Mouse (Mus musculus) midbrain, embryonic 15.5 days (tissue): ENCODE data around the gene Adam11. TPM values are rescaled to one million over a fixed set of nuclear protein-coding genes. Genes with fewer than 3 reads are reported as not detected.

ENCODE experiments used
- ATAC-seq: fragments of 200-750 bp; cut with Nextera tagmentation; replicated peaks from 2 replicates; pipeline ENCODE4 v1.8.0; 2017; ENCODE audit warnings: moderate TSS enrichment
- H3K27ac ChIP-seq: fragments of 300-500 bp; sonication (generic); 2 replicates; pipeline ENCODE4 v1.5.1; 2015; ENCODE audit warnings: mild to moderate bottlenecking, inconsistent platforms
- H3K27me3 ChIP-seq: fragments of 300-500 bp; sonication (generic); replicated peaks from 2 replicates; pipeline ENCODE4 v1.6.1; 2015; ENCODE audit warnings: inconsistent platforms
- H3K36me3 ChIP-seq: fragments of 300-500 bp; sonication (generic); replicated peaks from 2 replicates; pipeline ENCODE4 v1.6.1; 2015; ENCODE audit warnings: inconsistent platforms
- H3K4me1 ChIP-seq: fragments of 300-500 bp; sonication (generic); 2 replicates; pipeline ENCODE4 v1.6.1; 2015; ENCODE audit warnings: inconsistent platforms
- H3K4me2 ChIP-seq: fragments of 300-500 bp; sonication (generic); 2 replicates; pipeline ENCODE4 v1.6.1; 2015; ENCODE audit warnings: inconsistent platforms, mild to moderate bottlenecking, moderate library complexity
- H3K4me3 ChIP-seq: fragments of 300-500 bp; sonication (generic); 2 replicates; pipeline ENCODE4 v1.5.1; 2015; ENCODE audit warnings: mild to moderate bottlenecking, inconsistent platforms
- H3K9ac ChIP-seq: fragments of 300-500 bp; sonication (generic); 2 replicates; pipeline ENCODE4 v1.6.1; 2015; ENCODE audit warnings: mild to moderate bottlenecking, inconsistent platforms
- H3K9me3 ChIP-seq: fragments of 300-500 bp; sonication (generic); 2 replicates; pipeline ENCODE4 v1.6.1; 2016; ENCODE audit warnings: inconsistent platforms
- WGBS: fragments of 180-500 bp; shearing (Covaris S2); methylation state at CpG from one replicate; pipeline ENCODE4 v1.1.7; 2015; ENCODE audit warnings: mixed read lengths; 5-methylcytosine and 5-hydroxymethylcytosine counted together
- polyA plus RNA-seq: library from polyadenylated mRNA; unstranded; fragments of >200 nt; fragmentation: Nextera tagmentation; extraction: Ambion mirVana; gene quantifications from 2 replicates; pipeline ENCODE4 v1.2.1, GENCODE M21; 2015

Adam11 gene
- polyA plus RNA-seq, 1 experiment from 2014 or later, result 40.4 TPM

DNA sequence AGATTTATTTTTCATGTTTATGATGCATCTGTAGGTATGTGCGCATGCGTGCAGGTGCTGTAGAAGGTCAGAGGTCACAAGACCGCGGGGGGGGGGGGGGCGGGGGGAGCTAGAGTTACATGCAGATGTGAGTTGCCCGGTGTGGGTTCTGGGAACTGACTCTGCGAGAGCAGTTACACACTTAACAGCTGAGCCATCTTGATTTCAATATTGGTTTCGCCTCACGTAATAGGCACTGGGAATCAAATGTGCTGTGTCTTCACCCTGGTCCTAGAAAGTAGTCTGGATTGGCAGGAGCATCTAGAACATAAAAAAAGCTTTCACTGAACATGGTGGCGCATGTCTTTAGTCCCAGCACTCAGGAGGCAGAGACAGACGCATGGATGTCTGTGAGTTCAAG, 20.6 kb upstream of the Adam11 start:
- Histone ChIP-seq H3K4me2 (no peak overlapping the region), H3K9ac (no peak overlapping the region), H3K36me3 (no peaks in the 10 kb centered on the region), H3K27ac (no peak overlapping the region), H3K9me3 (no peaks in the 10 kb centered on the region), H3K27me3 (peaks cover 7% of the 10 kb centered on the region; the same call in 1 of the 2 replicates), H3K4me3 (no peak overlapping the region), H3K4me1 (peaks cover 17% of the 10 kb centered on the region)
- WGBS, result 56% methylated on average over 11 of the region's 11 CpGs
- no peak for ATAC-seq

DNA sequence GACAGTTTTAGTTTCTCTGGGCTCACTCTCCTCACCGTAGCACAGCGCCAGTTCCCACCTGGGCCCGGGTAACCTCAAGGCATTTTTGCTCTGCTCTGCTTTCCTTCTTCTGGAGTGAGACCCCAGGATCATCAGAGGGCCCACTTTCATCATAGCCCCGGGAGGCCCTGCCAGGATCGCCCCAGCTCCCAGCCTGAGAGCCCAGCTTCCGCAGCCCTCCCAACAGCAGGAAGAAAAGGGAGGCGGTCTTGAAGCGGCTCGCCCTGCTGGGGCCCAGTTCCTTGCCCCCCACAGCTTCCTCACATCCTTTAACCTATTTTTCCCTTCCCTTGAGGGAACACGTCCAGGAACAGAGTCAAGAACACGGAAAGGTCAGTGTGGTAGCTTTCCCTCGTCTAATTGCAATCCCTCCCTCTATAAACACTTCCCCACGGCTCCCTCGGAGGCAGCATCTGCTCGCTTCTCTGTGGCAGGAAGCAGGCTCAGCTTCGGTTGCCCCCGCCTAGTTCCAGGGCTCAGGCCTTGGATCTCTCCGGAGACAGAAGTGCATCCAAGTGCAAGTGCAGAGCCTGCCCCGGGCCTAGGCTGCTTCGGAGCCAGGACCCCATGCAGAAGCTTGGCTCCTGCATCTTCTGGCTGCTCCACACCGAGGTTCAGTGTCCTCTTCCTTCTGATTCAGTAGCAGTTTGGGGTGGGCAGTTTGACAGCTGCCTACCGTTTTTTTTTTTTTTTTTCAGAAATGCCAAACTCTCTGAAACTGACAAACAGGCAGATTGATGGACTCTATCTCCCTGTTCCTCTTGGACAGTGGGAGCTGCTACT, 19.9 kb upstream of the Adam11 start:
- ATAC-seq, result no peak
- Histone ChIP-seq H3K27me3 (peaks cover 7% of the 10 kb centered on the region; the same call in 1 of the 2 replicates), H3K9ac (no peak overlapping the region), H3K4me2 (no peak overlapping the region), H3K36me3 (no peaks in the 10 kb centered on the region), H3K9me3 (no peaks in the 10 kb centered on the region), H3K4me1 (peaks cover 17% of the 10 kb centered on the region), H3K27ac (0 out of 2 replicates have a peak overlapping the region, but pooled peaks have one; percentile 13), H3K4me3 (no peak overlapping the region)
- 15% methylated on average over 22 of the region's 22 CpGs for WGBS

DNA sequence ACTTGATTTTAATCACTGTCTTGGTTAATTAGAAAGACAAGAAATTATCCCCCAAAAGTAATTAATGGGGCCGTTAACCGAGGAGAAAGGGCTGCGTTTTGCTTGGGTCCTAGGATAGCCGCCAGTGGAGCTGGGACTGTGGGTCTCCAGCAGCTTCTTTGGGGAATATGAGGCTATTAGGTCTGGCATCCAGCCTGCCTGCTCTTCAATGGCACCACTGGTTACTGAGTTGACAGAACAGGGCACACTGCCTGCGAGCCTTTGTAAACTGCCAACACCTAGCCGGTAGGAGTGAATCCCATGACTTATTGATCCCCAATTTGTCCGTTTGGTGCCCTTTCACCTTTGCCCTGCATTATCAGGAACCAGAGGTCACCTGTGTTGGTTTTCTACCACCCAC, 19.2 kb upstream of the Adam11 start:
- Histone ChIP-seq H3K27ac (no peak overlapping the region), H3K36me3 (no peaks in the 10 kb centered on the region), H3K4me2 (no peak overlapping the region), H3K4me3 (no peak overlapping the region), H3K9me3 (no peaks in the 10 kb centered on the region), H3K27me3 (peaks cover 7% of the 10 kb centered on the region; the same call in 1 of the 2 replicates), H3K4me1 (peaks cover 17% of the 10 kb centered on the region), H3K9ac (no peak overlapping the region)
- ATAC-seq, result no peak
- WGBS, result 58% methylated on average over 7 of the region's 7 CpGs

DNA sequence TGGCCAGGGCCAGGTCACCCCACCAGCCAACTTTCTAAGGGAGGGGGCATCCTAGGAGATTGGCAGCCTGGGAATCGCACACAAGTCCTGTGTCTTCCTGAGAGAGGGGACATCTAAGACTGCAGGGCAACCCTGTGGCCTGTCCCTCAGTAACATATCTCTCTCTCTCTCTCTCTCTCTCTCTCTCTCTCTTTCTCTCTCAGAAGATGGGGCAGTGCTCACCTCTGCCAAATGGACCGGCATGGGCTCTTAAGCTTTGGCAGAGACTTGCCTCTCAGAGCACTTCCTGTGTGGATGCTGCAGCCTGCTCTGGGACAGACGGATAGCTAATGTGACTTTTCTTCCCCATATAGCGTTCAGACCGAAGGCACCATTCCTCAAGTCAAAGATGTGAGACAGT, 18.4 kb upstream of the Adam11 start:
- 83% methylated on average over 5 of the region's 5 CpGs for WGBS
- Histone ChIP-seq H3K27me3 (peaks cover 7% of the 10 kb centered on the region; the same call in 1 of the 2 replicates), H3K36me3 (no peaks in the 10 kb centered on the region), H3K9ac (no peak overlapping the region), H3K4me2 (no peak overlapping the region), H3K4me1 (peaks cover 17% of the 10 kb centered on the region), H3K4me3 (no peak overlapping the region), H3K9me3 (no peaks in the 10 kb centered on the region), H3K27ac (no peak overlapping the region)
- no peak for ATAC-seq

DNA sequence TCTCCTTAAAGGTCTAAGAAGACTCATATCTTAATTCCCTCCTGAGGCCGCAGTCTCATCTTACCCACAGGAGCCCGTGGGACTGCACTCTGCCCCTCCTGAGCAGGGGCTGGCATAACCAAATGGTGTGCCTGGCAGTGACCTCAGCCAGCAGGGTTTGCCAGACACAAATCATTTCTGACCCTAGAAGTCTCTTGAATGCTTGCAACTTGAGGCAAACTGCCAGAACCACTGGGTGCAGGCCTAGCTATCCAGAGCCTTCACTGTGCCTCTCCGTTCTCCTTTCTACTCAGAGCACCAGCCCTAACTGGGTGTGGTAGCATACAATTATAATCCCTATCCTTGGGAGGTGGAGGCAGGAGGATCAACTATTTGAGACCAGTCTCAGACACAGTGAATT, 16.5 kb upstream of the Adam11 start:
- no peak for ATAC-seq
- no peaks in the 10 kb centered on the region for H3K9me3 ChIP-seq
- no peak overlapping the region for H3K4me2 ChIP-seq
- no peaks in the 10 kb centered on the region for H3K27me3 ChIP-seq
- no peak overlapping the region for H3K9ac ChIP-seq
- H3K4me1 ChIP-seq, result peaks cover 12% of the 10 kb centered on the region
- H3K36me3 ChIP-seq, result no peaks in the 10 kb centered on the region
- WGBS, result 94% methylated on average over 3 of the region's 3 CpGs
- no peak overlapping the region for H3K4me3 ChIP-seq
- H3K27ac ChIP-seq, result no peak overlapping the region

DNA sequence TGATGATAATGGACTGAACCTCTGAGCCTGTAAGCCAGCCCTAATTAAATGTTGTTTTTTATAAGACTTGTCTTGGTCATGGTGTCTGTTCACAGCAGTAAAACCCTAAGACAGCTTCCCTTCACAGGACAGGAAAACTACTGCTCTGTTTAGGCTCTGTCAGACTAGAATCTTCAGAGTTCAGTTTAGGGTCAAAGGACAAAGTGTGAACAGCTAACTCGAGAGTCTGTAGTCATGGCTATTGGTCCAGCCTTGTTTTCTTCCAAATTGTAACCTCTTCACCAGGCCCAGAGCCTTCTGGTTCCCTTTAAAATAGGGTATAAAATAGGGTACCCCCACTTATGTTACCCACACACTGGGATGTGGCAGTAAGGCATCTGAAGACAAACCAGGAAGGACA, 13.4 kb upstream of the Adam11 start:
- 71% methylated on average over 1 of the region's 1 CpGs for WGBS
- H3K27ac ChIP-seq, result no peak overlapping the region
- no peak overlapping the region for H3K4me2 ChIP-seq
- no peak overlapping the region for H3K4me3 ChIP-seq
- no peak overlapping the region for H3K9ac ChIP-seq
- no peaks in the 10 kb centered on the region for H3K27me3 ChIP-seq
- H3K9me3 ChIP-seq, result no peaks in the 10 kb centered on the region
- H3K36me3 ChIP-seq, result no peaks in the 10 kb centered on the region
- ATAC-seq, result no peak
- H3K4me1 ChIP-seq, result no peaks in the 10 kb centered on the region

DNA sequence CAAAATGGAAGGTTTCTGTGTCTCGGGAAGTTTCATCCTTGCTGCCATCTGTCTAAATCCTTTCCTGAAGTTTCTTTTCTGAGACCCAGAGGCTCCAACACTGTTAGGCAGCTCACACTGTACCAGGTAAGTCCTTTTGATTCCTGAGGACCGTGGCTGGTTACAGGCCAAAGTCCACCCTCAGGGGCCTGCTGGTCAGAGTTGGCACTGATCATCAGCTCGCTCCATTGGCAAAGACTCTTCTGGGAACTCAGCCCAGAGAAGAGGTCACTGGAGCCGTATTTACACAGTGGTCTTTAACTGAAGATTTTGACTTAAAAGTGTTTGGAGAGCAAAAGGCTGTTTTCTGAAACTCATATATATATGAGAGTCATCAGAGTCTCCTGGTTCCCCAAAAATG, 12.9 kb upstream of the Adam11 start:
- 86% methylated on average over 4 of the region's 4 CpGs for WGBS
- Histone ChIP-seq H3K4me2 (no peak overlapping the region), H3K36me3 (no peaks in the 10 kb centered on the region), H3K9ac (no peak overlapping the region), H3K4me1 (peaks cover under 1% of the 10 kb centered on the region), H3K4me3 (no peak overlapping the region), H3K27ac (no peak overlapping the region), H3K9me3 (no peaks in the 10 kb centered on the region), H3K27me3 (no peaks in the 10 kb centered on the region)
- ATAC-seq, result no peak

DNA sequence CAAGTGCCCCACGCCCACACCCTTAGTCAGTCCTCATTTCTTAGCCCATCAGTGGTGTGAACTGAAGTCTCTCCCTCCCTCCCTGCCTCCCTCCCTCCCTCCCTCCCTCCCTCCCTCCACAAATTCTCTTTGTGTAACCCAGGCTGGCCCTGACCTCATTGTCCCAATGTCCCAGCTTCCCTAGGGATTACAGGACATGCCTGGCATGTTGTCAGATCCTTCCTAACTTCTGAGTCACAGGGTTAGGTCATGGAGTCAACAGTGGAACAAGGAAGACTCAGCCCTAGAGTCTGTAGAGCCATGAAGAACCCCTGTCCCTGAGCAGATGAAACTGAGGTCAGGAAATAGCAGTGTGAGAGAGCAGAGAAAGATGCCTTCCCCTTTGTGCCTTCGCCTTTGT, 11.5 kb upstream of the Adam11 start:
- Histone ChIP-seq H3K4me1 (peaks cover 14% of the 10 kb centered on the region), H3K27ac (no peak overlapping the region), H3K4me3 (no peak overlapping the region), H3K9ac (no peak overlapping the region), H3K9me3 (no peaks in the 10 kb centered on the region), H3K4me2 (no peak overlapping the region), H3K27me3 (no peaks in the 10 kb centered on the region), H3K36me3 (no peaks in the 10 kb centered on the region)
- 83% methylated on average over 2 of the region's 2 CpGs for WGBS
- no peak for ATAC-seq

DNA sequence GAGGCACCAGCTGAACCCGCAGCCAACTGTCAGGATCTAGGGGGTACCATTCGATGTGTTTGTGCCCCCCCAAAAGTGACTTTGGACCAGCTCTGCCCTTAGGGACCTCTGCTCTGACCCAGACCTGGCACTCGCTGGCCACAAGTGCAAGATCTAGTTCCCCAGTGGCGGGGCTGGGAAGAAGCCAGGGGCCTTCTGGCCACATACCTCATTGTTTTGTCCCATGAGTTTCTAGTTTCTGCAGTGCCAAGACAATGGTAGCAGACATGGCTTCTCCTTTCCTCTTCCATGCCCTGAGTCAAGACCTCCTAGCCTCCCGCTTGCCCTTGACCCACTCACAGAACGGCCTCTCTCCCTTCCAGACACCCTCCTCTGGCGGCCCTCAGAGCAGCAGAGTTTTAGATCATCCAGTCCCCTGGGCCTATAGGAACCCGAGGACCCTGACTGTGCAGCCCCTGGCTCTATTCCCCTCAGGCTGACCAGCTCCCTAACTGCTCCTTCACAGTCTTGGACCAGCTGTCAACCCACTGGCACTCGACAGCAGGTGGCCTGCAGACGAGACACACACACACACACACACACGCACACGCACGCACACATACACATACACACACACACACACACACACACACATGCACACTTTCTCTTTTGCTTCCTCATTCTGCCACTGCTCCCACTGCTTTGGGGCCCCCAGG, 8.2 kb upstream of the Adam11 start:
- 65% methylated on average over 13 of the region's 13 CpGs for WGBS
- no peak for ATAC-seq

DNA sequence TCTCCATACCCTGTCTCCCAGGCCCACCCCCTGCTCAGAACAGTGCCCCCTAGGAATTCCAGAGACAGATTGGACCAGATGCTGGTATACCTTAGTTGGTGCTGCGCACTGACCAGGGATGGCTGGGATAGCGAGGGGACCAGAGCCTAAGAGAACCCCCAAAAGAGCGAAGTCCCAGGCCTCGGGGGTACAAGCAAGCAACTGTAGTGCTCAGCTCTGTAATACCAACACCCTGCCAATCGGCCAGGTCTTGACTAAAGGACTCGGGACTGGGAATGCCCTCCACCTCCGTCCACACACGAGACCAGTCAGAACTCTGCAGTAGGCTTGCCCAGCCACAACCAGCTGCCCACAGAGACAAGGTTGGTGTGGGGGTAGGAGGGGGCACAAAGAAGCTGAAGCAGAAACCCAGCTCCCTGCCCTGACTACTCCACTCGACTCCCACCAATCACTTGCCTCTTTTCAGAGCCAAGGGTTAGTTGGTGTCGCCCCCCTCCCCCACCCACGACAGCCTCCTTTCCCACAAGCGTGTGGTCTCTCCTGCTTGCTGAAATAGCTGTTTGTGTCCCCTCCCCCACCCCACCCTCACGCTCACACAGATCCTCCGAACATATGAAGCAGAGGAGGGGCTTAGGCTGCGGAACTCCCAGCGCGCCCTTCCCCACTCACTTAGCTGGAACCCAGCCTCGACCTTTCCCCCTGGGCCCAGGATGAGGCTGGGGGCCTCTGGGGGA, 7.5 kb upstream of the Adam11 start:
- H3K4me3 ChIP-seq, result no peak overlapping the region
- H3K9me3 ChIP-seq, result no peaks in the 10 kb centered on the region
- no peaks in the 10 kb centered on the region for H3K27me3 ChIP-seq
- 0 out of 2 replicates have a peak, but pooled peaks have one; percentile 37 for ATAC-seq
- peak overlapping the region; percentile 24 for H3K4me2 ChIP-seq
- H3K9ac ChIP-seq, result no peak overlapping the region
- WGBS, result 39% methylated on average over 18 of the region's 18 CpGs
- peaks cover 16% of the 10 kb centered on the region for H3K4me1 ChIP-seq
- H3K27ac ChIP-seq, result no peak overlapping the region
- H3K36me3 ChIP-seq, result no peaks in the 10 kb centered on the region

More for the DNA sequence above, 8.2 kb upstream of the Adam11 start:
- Histone ChIP-seq H3K36me3 (no peaks in the 10 kb centered on the region), H3K9me3 (no peaks in the 10 kb centered on the region), H3K4me2 (no peak overlapping the region), H3K27me3 (no peaks in the 10 kb centered on the region), H3K27ac (no peak overlapping the region), H3K4me1 (peaks cover 16% of the 10 kb centered on the region), H3K9ac (no peak overlapping the region), H3K4me3 (no peak overlapping the region)

DNA sequence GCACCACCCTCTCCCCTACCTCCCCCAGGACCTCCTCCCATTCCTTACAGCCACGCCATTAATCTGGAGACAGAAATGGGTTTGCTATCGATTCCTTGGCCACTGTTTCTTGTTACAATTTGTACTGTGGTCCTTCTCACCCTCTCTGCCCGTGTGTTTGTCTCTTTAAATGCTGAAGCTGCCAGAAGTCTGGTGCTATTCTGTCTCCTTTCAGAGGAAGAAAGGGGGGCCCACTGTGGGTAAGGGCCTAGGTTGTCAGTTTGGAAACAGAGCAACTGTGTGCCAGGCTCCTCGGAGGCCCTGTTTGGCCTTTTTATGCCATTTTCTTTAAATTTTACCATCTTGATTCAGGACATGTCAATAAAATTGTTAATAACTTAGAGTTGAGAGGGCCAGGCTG, 6.8 kb upstream of the Adam11 start:
- H3K4me3 ChIP-seq, result no peak overlapping the region
- H3K9ac ChIP-seq, result no peak overlapping the region
- no peak for ATAC-seq
- WGBS, result 25% methylated on average over 4 of the region's 4 CpGs
- H3K36me3 ChIP-seq, result no peaks in the 10 kb centered on the region
- no peaks in the 10 kb centered on the region for H3K9me3 ChIP-seq
- no peak overlapping the region for H3K27ac ChIP-seq
- no peaks in the 10 kb centered on the region for H3K27me3 ChIP-seq
- H3K4me1 ChIP-seq, result peaks cover 16% of the 10 kb centered on the region
- H3K4me2 ChIP-seq, result peak overlapping the region; percentile 24

DNA sequence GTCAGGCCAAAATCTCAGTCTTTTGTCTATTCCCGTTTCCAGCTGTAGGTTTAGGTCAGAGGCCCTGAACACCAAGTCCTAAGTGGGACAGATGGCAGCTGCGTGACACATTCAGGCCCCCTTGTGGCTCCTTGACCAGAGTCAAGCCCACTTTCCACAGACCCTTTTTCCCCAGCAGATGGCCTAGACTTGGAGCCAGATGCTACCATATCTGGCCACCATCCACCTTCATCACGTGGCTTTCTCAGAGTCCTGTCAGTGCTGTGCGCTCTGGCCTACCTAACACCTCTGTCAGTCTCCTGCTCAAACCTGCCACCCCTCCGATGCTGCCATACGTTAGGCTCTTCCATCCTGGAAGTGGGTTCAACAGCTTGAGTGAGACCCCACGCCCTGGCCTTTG, 5.8 kb upstream of the Adam11 start:
- Histone ChIP-seq H3K36me3 (no peaks in the 10 kb centered on the region), H3K27me3 (no peaks in the 10 kb centered on the region), H3K9ac (no peak overlapping the region), H3K4me1 (peaks cover 16% of the 10 kb centered on the region), H3K9me3 (no peaks in the 10 kb centered on the region), H3K27ac (no peak overlapping the region), H3K4me3 (no peak overlapping the region), H3K4me2 (no peak overlapping the region)
- ATAC-seq, result no peak
- WGBS, result 69% methylated on average over 7 of the region's 7 CpGs
